Mouse (Mus musculus) ES-E14 (cell line): ENCODE measurements around the gene Slitrk1.

Source experiments
- CHD2 ChIP-seq: IDR thresholded peaks from 2 replicates; pipeline ENCODE4 v1.6.1; 2014; ENCODE audit warnings: mild to moderate bottlenecking, low read depth, low read length, inconsistent platforms
- HCFC1 ChIP-seq: IDR thresholded peaks from 2 replicates; pipeline ENCODE4 v1.6.1; 2012; ENCODE audit warnings: low read length, inconsistent platforms, borderline replicate concordance; ENCODE audit not compliant: insufficient read depth
- ZNF384 ChIP-seq: IDR thresholded peaks from 2 replicates; pipeline ENCODE4 v1.6.1; 2012; ENCODE audit warnings: low read depth, low read length, inconsistent platforms

DNA sequence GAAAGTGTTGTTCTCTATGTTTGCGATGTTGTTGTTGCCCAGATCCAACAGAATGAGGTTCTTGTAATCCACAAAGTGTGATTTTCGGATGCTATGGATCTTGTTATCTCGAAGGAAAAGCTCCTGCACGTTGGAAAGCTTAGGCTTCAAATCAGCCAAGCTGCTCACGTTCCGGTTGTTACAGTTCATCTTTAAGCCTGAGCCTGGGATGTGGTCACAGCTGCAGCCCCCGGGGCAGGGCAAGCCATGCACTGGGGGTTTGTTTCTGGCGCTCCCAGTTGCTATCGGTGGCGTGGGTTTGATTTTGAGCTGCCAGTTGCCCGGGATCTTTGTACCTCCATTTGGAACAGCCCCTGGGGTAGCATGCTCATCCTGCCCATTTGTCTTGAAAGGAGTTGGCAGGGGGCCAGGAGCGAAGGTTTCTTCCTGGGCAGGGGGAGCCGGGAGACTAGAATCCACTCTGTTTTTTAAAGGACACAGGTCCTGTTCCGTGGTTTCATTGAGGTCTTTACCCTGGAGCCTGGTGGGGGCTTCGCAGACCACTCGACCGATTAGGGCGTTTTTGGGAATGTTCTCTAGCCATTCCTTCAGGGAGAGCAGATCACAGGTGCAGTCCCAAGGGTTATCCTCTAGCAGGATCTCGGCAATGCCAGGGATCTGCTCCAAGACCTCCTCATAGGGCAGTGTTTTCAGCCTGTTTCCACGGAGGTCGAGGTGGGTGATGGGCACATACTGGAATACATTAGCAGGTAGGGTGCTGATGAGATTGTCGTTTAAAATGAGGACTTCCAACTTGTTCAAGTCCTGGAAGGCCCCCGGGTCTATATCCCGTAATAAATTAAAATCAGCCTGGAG lies 1.7 kb downstream of the Slitrk1 start:
- TF ChIP-seq HCFC1 (no peak), ZNF384 (no peak), CHD2 (no peak)
